Mouse (Mus musculus): ENCODE results near the gene Rnf144a.

DNA sequence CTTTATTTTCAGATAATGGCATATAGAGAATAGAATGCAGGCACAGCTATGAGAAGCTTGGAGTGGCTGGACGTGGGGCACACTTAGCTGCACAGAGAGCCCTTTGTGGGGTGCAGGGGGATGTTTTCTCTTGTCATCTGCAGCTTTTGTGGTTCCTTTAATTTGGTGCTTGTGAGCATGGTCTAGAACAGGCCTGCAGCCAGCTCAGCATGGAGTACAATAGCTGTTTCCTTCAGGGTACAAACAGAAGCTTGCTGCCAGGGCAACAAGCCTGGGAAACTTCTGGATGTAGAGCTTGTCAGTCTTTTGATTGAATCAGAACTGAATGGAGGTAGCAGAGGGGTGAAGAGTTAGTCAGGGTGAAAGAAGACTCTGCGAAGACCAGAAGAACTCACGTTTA, 63.7 kb downstream of the Rnf144a start:
- TF ChIP-seq CTCF (IDR thresholded peaks at IDR 0.05; ENCODE audit: borderline replicate concordance, control insufficient read depth, extremely low read depth, insufficient read depth, low read length, poor library complexity): no peak
- TF ChIP-seq POLR2A (IDR thresholded peaks at IDR 0.05; ENCODE audit: control insufficient read depth, extremely low read depth, insufficient read depth, low read length, poor library complexity): no peak
